Mouse (Mus musculus): ENCODE results near the gene Slc16a10. TPM values are rescaled to one million over a fixed set of nuclear protein-coding genes. Genes with fewer than 3 reads are reported as not detected.

Slc16a10 gene
- polyA plus RNA-seq, 1 experiment from 2014 or later = 9.2 TPM

DNA sequence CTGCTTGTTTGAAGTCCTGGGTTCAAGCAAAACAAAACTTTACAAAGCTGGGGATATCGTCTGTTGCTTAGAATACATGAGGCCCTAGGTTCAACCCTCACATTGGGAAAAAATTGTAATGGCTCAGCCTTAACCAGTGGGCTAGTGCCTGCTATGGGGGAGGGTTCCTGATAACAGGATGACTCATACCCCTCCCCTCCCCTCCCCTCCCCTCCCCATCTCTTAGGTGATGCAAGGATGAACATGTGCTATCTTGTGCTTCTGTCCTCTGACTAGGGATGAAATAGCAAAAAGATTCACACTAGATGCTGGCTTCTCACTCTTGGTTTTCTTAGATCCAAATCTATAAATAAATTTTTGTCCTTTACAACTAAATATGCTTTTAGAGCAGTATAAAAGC, 2.8 kb upstream of the Slc16a10 start:
- H3K27ac ChIP-seq (ENCODE audit: low read length) = no peak overlapping the region

DNA sequence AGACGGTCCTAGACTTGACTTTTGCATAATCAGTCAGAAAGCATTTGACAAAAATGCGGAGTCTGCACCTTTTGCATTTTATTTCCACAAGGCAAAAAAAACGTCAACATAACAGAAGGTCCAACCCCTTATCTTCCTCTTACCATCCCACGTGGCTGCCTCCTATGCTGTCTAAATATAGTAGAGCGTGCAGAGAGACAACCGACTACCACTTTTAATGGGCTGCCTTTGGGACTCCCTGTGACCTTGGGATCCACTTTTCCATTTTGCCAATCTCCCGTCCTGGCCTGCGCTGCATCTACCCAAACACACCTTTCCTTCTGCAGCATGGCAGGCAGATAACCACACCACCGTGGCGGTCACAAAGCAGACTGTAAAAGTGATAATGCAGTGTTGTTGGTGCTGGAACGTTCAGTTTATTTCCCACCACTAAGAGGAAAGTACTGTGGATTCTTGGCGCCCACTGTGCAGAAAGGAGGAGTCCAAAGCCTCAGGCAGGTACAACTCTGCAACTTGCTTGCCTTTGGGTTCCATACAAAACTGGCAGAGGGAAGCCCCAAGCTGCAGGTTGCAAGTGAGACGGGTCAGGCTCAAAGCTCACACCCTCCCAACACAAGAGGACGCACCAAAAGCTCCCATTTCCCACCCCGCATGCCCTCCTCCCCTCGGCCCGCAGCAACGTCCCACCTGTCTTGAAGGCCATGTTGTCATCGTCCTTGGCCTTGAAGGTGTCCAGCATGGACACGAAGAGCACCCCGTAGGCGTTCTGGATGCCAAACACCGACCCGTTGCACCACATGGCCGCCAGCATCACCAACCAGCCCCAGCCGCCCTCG, 824 bp downstream of the Slc16a10 start:
- peak overlapping the region; percentile 63 for H3K4me3 ChIP-seq (ENCODE audit: low read depth, low read length)
- H3K27me3 ChIP-seq (ENCODE audit: control insufficient read depth, insufficient read depth, low read length) = no peaks in the 10 kb centered on the region
- H3K9me3 ChIP-seq (ENCODE audit: control insufficient read depth, low read depth, low read length) = no peaks in the 10 kb centered on the region
- H3K4me1 ChIP-seq (ENCODE audit: control insufficient read depth, insufficient read depth, low read length) = 0 out of 2 replicates have a peak, but pooled peaks cover 3% of the 10 kb centered on the region
- no peaks in the 10 kb centered on the region for H3K36me3 ChIP-seq (ENCODE audit: control insufficient read depth, insufficient read depth, low read length)
- no peak for ATAC-seq (ENCODE audit: insufficient number of reproducible peaks, insufficient read depth, low FRiP score, low read depth)
- H3K27ac ChIP-seq (ENCODE audit: low read length) = no peak overlapping the region
- 21% methylated on average over 27 of the region's 27 CpGs for WGBS
- peak overlapping the region; percentile 52 for H3K9ac ChIP-seq (replicated peaks; ENCODE audit: low read depth, low read length)
- peak overlapping the region; percentile 93 for H3K4me2 ChIP-seq (replicated peaks; ENCODE audit: low read depth, low read length)

More for the DNA sequence above, 2.8 kb upstream of the Slc16a10 start:
- Histone ChIP-seq H3K4me1 (ENCODE audit: control insufficient read depth, insufficient read depth, low read length) (0 out of 2 replicates have a peak, but pooled peaks cover 3% of the 10 kb centered on the region), H3K9ac (replicated peaks; ENCODE audit: low read depth, low read length) (no peak overlapping the region), H3K27me3 (ENCODE audit: control insufficient read depth, insufficient read depth, low read length) (no peaks in the 10 kb centered on the region), H3K36me3 (ENCODE audit: control insufficient read depth, insufficient read depth, low read length) (no peaks in the 10 kb centered on the region), H3K4me3 (ENCODE audit: low read depth, low read length) (no peak overlapping the region), H3K4me2 (replicated peaks; ENCODE audit: low read depth, low read length) (no peak overlapping the region), H3K9me3 (ENCODE audit: control insufficient read depth, low read depth, low read length) (no peaks in the 10 kb centered on the region)
- WGBS = 71% methylated on average over 1 of the region's 1 CpGs
- ATAC-seq (ENCODE audit: insufficient number of reproducible peaks, insufficient read depth, low FRiP score, low read depth) = no peak

GRCm38 (mm10) chr10:40139646-40140045, 2.4 kb downstream of the Slc16a10 start:
- Histone ChIP-seq H3K36me3 (ENCODE audit: control insufficient read depth, insufficient read depth, low read length) (no peaks in the 10 kb centered on the region), H3K9me3 (ENCODE audit: control insufficient read depth, low read depth, low read length) (no peaks in the 10 kb centered on the region), H3K27me3 (ENCODE audit: control insufficient read depth, insufficient read depth, low read length) (no peaks in the 10 kb centered on the region), H3K27ac (ENCODE audit: low read length) (no peak overlapping the region), H3K9ac (replicated peaks; ENCODE audit: low read depth, low read length) (no peak overlapping the region), H3K4me1 (ENCODE audit: control insufficient read depth, insufficient read depth, low read length) (0 out of 2 replicates have a peak, but pooled peaks cover 3% of the 10 kb centered on the region), H3K4me3 (ENCODE audit: low read depth, low read length) (no peak overlapping the region), H3K4me2 (replicated peaks; ENCODE audit: low read depth, low read length) (no peak overlapping the region)
- no peak for ATAC-seq (ENCODE audit: insufficient number of reproducible peaks, insufficient read depth, low FRiP score, low read depth)
- 78% methylated on average over 4 of the region's 4 CpGs for WGBS

DNA sequence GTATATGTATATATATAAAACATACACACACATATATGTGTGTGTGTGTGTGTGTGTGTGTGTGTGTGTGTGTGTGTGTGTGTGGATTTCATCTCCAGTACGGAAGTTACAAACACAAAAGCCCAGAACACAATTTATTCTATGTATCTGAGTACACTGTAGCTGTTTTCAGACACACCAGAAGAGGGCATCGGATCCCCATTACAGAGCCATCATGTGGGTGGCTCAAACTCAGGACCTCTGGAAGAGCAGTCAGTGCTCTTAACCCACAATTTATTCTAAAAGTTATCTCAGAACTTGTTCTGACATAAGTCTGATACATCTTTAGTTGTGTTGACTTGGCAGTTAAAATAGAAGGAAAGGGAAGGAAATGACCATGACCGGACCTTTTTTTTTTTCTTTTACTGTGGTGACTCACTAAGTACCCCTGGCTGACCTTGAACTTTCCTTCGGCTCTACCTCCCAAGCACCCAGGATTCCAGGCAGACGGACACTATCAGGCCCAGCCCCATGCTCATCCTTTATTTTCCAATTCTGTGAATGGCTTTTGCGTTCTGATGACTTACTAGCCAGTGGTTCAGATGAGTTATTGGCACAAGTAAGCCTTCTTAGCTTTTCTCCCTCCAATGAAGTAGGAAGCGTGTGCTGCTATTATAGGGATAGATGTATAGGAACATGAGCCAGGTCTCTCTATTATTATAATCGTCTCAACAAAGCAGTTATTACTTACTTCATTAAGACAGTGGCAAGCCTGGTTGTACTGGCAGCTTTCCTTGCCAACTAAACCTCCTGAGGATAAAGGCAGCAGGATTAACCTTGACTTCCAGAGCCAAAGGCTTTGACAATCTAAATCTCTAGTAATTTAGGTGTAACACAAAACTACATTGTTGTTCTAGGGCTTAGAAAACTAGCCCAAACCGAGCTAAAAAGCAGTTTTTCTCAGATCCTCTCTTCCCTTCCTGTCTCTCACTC, 6.0 kb downstream of the Slc16a10 start:
- no peak overlapping the region for H3K4me2 ChIP-seq (replicated peaks; ENCODE audit: low read depth, low read length)
- H3K9ac ChIP-seq (replicated peaks; ENCODE audit: low read depth, low read length) = no peak overlapping the region
- no peak overlapping the region for H3K4me3 ChIP-seq (ENCODE audit: low read depth, low read length)
- no peak for ATAC-seq (ENCODE audit: insufficient number of reproducible peaks, insufficient read depth, low FRiP score, low read depth)
- no peaks in the 10 kb centered on the region for H3K27me3 ChIP-seq (ENCODE audit: control insufficient read depth, insufficient read depth, low read length)
- 77% methylated on average over 9 of the region's 9 CpGs for WGBS
- H3K9me3 ChIP-seq (ENCODE audit: control insufficient read depth, low read depth, low read length) = no peaks in the 10 kb centered on the region
- no peaks in the 10 kb centered on the region for H3K36me3 ChIP-seq (ENCODE audit: control insufficient read depth, insufficient read depth, low read length)
- H3K27ac ChIP-seq (ENCODE audit: low read length) = no peak overlapping the region
- no peaks in the 10 kb centered on the region for H3K4me1 ChIP-seq (ENCODE audit: control insufficient read depth, insufficient read depth, low read length)

- Histone ChIP-seq H3K4me1 (ENCODE audit: control insufficient read depth, insufficient read depth, low read length) (no peaks in the 10 kb centered on the region), H3K27ac (ENCODE audit: low read length) (no peak overlapping the region), H3K9me3 (ENCODE audit: control insufficient read depth, low read depth, low read length) (no peaks in the 10 kb centered on the region), H3K9ac (replicated peaks; ENCODE audit: low read depth, low read length) (no peak overlapping the region), H3K27me3 (ENCODE audit: control insufficient read depth, insufficient read depth, low read length) (no peaks in the 10 kb centered on the region), H3K4me3 (ENCODE audit: low read depth, low read length) (no peak overlapping the region), H3K36me3 (ENCODE audit: control insufficient read depth, insufficient read depth, low read length) (no peaks in the 10 kb centered on the region), H3K4me2 (replicated peaks; ENCODE audit: low read depth, low read length) (no peak overlapping the region)
- no peak for ATAC-seq (ENCODE audit: insufficient number of reproducible peaks, insufficient read depth, low FRiP score, low read depth)
- WGBS = 87% methylated on average over 6 of the region's 6 CpGs
These were observed 7.2 kb downstream of the Slc16a10 start for GRCm38 (mm10) chr10:40134906-40135305.

GRCm38 (mm10) chr10:40133636-40134035, 8.4 kb downstream of the Slc16a10 start:
- WGBS = 77% methylated on average over 1 of the region's 1 CpGs
- H3K4me3 ChIP-seq (ENCODE audit: low read depth, low read length) = no peak overlapping the region
- no peak overlapping the region for H3K9ac ChIP-seq (replicated peaks; ENCODE audit: low read depth, low read length)
- H3K9me3 ChIP-seq (ENCODE audit: control insufficient read depth, low read depth, low read length) = no peaks in the 10 kb centered on the region
- no peaks in the 10 kb centered on the region for H3K27me3 ChIP-seq (ENCODE audit: control insufficient read depth, insufficient read depth, low read length)
- no peak overlapping the region for H3K4me2 ChIP-seq (replicated peaks; ENCODE audit: low read depth, low read length)
- no peak for ATAC-seq (ENCODE audit: insufficient number of reproducible peaks, insufficient read depth, low FRiP score, low read depth)
- no peak overlapping the region for H3K27ac ChIP-seq (ENCODE audit: low read length)
- no peaks in the 10 kb centered on the region for H3K36me3 ChIP-seq (ENCODE audit: control insufficient read depth, insufficient read depth, low read length)
- H3K4me1 ChIP-seq (ENCODE audit: control insufficient read depth, insufficient read depth, low read length) = no peaks in the 10 kb centered on the region

- WGBS = 81% methylated on average over 9 of the region's 9 CpGs
- peak; percentile 78; the same call in 1 of the 2 replicates for ATAC-seq (ENCODE audit: insufficient number of reproducible peaks, insufficient read depth, low FRiP score, low read depth)
- H3K9ac ChIP-seq (replicated peaks; ENCODE audit: low read depth, low read length) = no peak overlapping the region
These were observed 10.2 kb downstream of the Slc16a10 start for GRCm38 (mm10) chr10:40131690-40132418.

DNA sequence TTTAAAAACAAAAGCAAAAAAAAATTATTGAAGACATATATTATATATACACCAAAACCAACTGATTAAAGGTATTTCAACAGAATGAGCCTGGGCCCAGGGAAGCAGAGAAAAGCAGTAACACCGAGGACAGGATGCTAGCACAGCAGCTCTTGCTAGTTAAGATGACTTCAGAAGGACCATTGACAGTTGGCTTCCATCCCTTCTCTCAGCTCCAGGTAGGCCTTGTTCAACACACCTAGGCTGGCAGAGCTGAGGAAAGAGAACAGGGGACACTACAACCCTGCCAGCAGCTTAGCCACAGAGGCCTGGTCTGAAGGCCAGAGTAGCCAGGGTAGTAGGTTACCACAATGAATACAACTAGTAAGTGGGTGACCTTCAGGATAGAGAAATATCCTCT, 11.9 kb downstream of the Slc16a10 start:
- Histone ChIP-seq H3K9me3 (ENCODE audit: control insufficient read depth, low read depth, low read length) (no peaks in the 10 kb centered on the region), H3K9ac (replicated peaks; ENCODE audit: low read depth, low read length) (no peak overlapping the region), H3K4me1 (ENCODE audit: control insufficient read depth, insufficient read depth, low read length) (no peaks in the 10 kb centered on the region), H3K4me3 (ENCODE audit: low read depth, low read length) (no peak overlapping the region), H3K36me3 (ENCODE audit: control insufficient read depth, insufficient read depth, low read length) (no peaks in the 10 kb centered on the region), H3K27ac (ENCODE audit: low read length) (no peak overlapping the region), H3K27me3 (ENCODE audit: control insufficient read depth, insufficient read depth, low read length) (no peaks in the 10 kb centered on the region), H3K4me2 (replicated peaks; ENCODE audit: low read depth, low read length) (no peak overlapping the region)
- WGBS = 78% methylated on average over 1 of the region's 1 CpGs
- ATAC-seq (ENCODE audit: insufficient number of reproducible peaks, insufficient read depth, low FRiP score, low read depth) = no peak

More at GRCm38 (mm10) chr10:40131690-40132418, 10.2 kb downstream of the Slc16a10 start:
- no peaks in the 10 kb centered on the region for H3K9me3 ChIP-seq (ENCODE audit: control insufficient read depth, low read depth, low read length)
- no peak overlapping the region for H3K4me2 ChIP-seq (replicated peaks; ENCODE audit: low read depth, low read length)
- no peaks in the 10 kb centered on the region for H3K36me3 ChIP-seq (ENCODE audit: control insufficient read depth, insufficient read depth, low read length)
- no peaks in the 10 kb centered on the region for H3K27me3 ChIP-seq (ENCODE audit: control insufficient read depth, insufficient read depth, low read length)
- no peaks in the 10 kb centered on the region for H3K4me1 ChIP-seq (ENCODE audit: control insufficient read depth, insufficient read depth, low read length)
- H3K27ac ChIP-seq (ENCODE audit: low read length) = no peak overlapping the region
- H3K4me3 ChIP-seq (ENCODE audit: low read depth, low read length) = no peak overlapping the region
